Mouse (Mus musculus): ENCODE measurements around the gene Gm49027. TPM values are rescaled to one million over a fixed set of nuclear protein-coding genes. Genes with fewer than 3 reads are reported as not detected.
A peak's percentile ranks its signal among the peaks of the same experiment; 100 is the strongest.

Gene Gm49027
- polyA plus RNA-seq, 1 experiment = not detected

DNA sequence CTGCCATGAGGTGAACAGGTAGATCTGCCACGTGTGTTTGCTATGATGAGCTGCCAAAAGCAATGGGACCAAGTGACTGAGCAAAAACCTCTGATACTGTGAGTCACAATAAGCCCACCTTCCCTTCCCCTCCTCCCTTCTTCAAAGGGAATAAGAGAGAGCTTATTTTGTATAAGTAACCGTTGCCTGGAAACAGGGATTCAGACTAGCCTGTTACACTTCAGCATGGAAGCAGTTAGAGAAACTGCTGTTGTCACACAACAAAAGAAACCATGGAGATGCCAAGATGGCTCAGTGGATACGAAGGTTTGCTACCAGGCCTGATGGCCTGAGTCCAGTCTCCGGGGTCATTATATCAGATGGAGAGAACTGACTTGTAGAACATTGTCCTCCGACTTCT is 51.5 kb downstream of the Gm49027 start:
- no peaks in the 10 kb centered on the region for H3K36me3 ChIP-seq (ENCODE audit: control insufficient read depth, insufficient read depth)
- TF ChIP-seq CTCF (IDR thresholded peaks at IDR 0.05; ENCODE audit: control insufficient read depth, insufficient read depth, insufficient read length) (no peak), MYOG (IDR thresholded peaks at IDR 0.05; ENCODE audit: control insufficient read depth, extremely low read depth, insufficient read length) (no peak), MAX (IDR thresholded peaks at IDR 0.05) (no peak), CEBPB (IDR thresholded peaks at IDR 0.05; ENCODE audit: low read depth) (no peak), FOSL1 (IDR thresholded peaks at IDR 0.05; ENCODE audit: insufficient read depth, low read length, poor library complexity, severe bottlenecking) (no peak), MYOD1 (IDR thresholded peaks at IDR 0.05; ENCODE audit: control insufficient read depth, insufficient read length, low read depth) (no peak), USF1 (IDR thresholded peaks at IDR 0.05; ENCODE audit: low read depth) (no peak)
- no peaks in the 10 kb centered on the region for H3K79me3 ChIP-seq (ENCODE audit: low read depth)
- H3ac ChIP-seq (ENCODE audit: control insufficient read depth, insufficient read length, low read depth) = no peak overlapping the region
- no peaks in the 10 kb centered on the region for H3K79me2 ChIP-seq (ENCODE audit: control insufficient read depth, insufficient read depth)
- peaks cover 9% of the 10 kb centered on the region for H3K27me3 ChIP-seq (ENCODE audit: control insufficient read depth, insufficient read depth, insufficient read length)
- no peak overlapping the region for H3K4me3 ChIP-seq (ENCODE audit: insufficient read depth, poor library complexity, severe bottlenecking)

DNA sequence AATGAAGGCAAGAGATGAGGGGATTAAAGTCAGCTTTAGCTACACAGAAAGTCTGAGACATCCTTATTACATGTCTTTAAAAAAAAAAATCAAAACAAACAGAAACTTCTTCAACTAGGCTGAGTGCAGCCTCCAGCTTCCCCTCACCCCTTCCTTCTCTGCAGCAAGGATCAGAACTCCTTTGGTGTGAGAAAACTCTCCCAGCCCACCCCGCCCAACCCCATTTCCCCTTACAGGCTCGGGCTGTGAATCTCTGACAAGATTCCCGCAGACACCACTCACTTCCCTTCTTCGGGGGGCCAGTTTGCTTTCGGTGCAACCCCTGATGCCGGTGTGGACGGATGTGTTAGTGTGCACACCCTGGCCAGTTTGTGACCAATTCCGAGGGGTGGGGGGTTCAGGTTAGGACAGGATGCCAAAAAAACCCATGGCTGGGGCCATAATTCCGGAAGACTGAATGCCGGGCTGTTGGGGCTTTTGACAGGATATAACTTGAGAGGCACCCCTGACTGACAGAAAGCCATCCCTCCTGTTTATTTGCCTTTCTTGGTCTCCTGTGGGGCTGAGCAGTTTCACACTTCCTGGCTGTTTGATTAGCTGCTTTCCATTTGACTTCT is 54.4 kb downstream of the Gm49027 start:
- no peak for TF ChIP-seq CEBPB (IDR thresholded peaks at IDR 0.05; ENCODE audit: low read depth)
- TF ChIP-seq FOSL1 (IDR thresholded peaks at IDR 0.05; ENCODE audit: insufficient read depth, low read length, poor library complexity, severe bottlenecking) = no peak
- TF ChIP-seq MYOD1 (IDR thresholded peaks at IDR 0.05; ENCODE audit: control insufficient read depth, insufficient read length, low read depth) = no peak

DNA sequence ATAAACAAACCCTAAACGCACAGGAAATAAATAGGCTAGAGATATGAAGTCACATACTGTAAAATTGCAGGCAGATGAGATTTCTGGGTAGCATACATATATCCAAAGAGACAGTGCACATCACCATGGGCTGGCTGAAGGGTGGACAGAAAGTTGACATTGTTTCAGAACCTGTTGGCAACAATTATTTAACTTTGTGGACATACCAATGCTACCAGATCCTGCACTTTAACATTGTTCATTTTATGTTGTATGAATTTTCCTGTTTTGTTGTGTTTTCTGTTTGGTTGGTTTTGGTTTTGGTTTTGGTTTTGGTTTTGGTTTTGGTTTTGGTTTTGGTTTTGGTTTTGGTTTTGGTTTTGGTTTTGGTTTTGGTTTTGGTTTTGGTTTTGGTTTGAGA is 60.6 kb downstream of the Gm49027 start:
- H3K27me3 ChIP-seq (ENCODE audit: control insufficient read depth, insufficient read depth, insufficient read length) = peaks cover 1% of the 10 kb centered on the region
- TF ChIP-seq USF1 (IDR thresholded peaks at IDR 0.05; ENCODE audit: low read depth) = no peak
- TF ChIP-seq FOSL1 (IDR thresholded peaks at IDR 0.05; ENCODE audit: insufficient read depth, low read length, poor library complexity, severe bottlenecking) = no peak
- no peak for TF ChIP-seq MYOG (IDR thresholded peaks at IDR 0.05; ENCODE audit: control insufficient read depth, extremely low read depth, insufficient read length)
- TF ChIP-seq CTCF (IDR thresholded peaks at IDR 0.05; ENCODE audit: control insufficient read depth, insufficient read depth, insufficient read length) = no peak
- no peak for TF ChIP-seq CEBPB (IDR thresholded peaks at IDR 0.05; ENCODE audit: low read depth)
- TF ChIP-seq MAX (IDR thresholded peaks at IDR 0.05) = no peak
- TF ChIP-seq MYOD1 (IDR thresholded peaks at IDR 0.05; ENCODE audit: control insufficient read depth, insufficient read length, low read depth) = no peak
- H3K79me2 ChIP-seq (ENCODE audit: control insufficient read depth, insufficient read depth) = no peaks in the 10 kb centered on the region
- H3K36me3 ChIP-seq (ENCODE audit: control insufficient read depth, insufficient read depth) = no peaks in the 10 kb centered on the region
- no peaks in the 10 kb centered on the region for H3K79me3 ChIP-seq (ENCODE audit: low read depth)
- no peak overlapping the region for H3ac ChIP-seq (ENCODE audit: control insufficient read depth, insufficient read length, low read depth)
- no peak overlapping the region for H3K4me3 ChIP-seq (ENCODE audit: insufficient read depth, poor library complexity, severe bottlenecking)

More for the DNA sequence above, 54.4 kb downstream of the Gm49027 start:
- Histone ChIP-seq H3K79me3 (ENCODE audit: low read depth) (no peaks in the 10 kb centered on the region), H3ac (ENCODE audit: control insufficient read depth, insufficient read length, low read depth) (no peak overlapping the region), H3K4me3 (ENCODE audit: insufficient read depth, poor library complexity, severe bottlenecking) (no peak overlapping the region), H3K79me2 (ENCODE audit: control insufficient read depth, insufficient read depth) (no peaks in the 10 kb centered on the region), H3K27me3 (ENCODE audit: control insufficient read depth, insufficient read depth, insufficient read length) (peaks cover 9% of the 10 kb centered on the region), H3K36me3 (ENCODE audit: control insufficient read depth, insufficient read depth) (no peaks in the 10 kb centered on the region)

Small RNA genes within 50 kb of the gene (microRNA-seq; reads per million reads assigned to microRNA genes)
- 1.5 reads per million, percentile 33 among the genes with 10 or more reads in this experiment for gene Mir7647 (ENCODE audit: borderline microRNAs expressed)

Other genes with a start within 250 kb of the Gm49027 start
- gene Bcl7a, start 181.7 kb downstream of the Gm49027 start, polyA plus RNA-seq (2012; fragmentation: generic; extraction: Trizol) = 5.6 TPM
- 4.0 TPM for gene Mlxip, start 130.7 kb downstream of the Gm49027 start, polyA plus RNA-seq (2012; fragmentation: generic; extraction: Trizol)
- gene Lrrc43, start 36.2 kb downstream of the Gm49027 start, polyA plus RNA-seq (2012; fragmentation: generic; extraction: Trizol) = not detected
- gene Il31, start 36.0 kb downstream of the Gm49027 start, polyA plus RNA-seq (2012; fragmentation: generic; extraction: Trizol) = not detected
- 0.33 TPM for gene B3gnt4, start 15.0 kb downstream of the Gm49027 start, polyA plus RNA-seq (2012; fragmentation: generic; extraction: Trizol)
- gene Diablo, start 1.3 kb downstream of the Gm49027 start, polyA plus RNA-seq (2012; fragmentation: generic; extraction: Trizol) = 40.6 TPM
- gene Vps33a, start 47.5 kb upstream of the Gm49027 start, polyA plus RNA-seq (2012; fragmentation: generic; extraction: Trizol) = 18.4 TPM
- 12.7 TPM for gene Clip1, start 159.1 kb upstream of the Gm49027 start, polyA plus RNA-seq (2012; fragmentation: generic; extraction: Trizol)
- gene Zcchc8, start 195.6 kb upstream of the Gm49027 start, polyA plus RNA-seq (2012; fragmentation: generic; extraction: Trizol) = 16.7 TPM
- gene Rsrc2, start 223.9 kb upstream of the Gm49027 start, polyA plus RNA-seq (2012; fragmentation: generic; extraction: Trizol) = 16.4 TPM
- gene Kntc1, start 224.2 kb upstream of the Gm49027 start, polyA plus RNA-seq (2012; fragmentation: generic; extraction: Trizol) = 15.1 TPM

Data from C2C12 (cell line).